Mouse (Mus musculus): ENCODE results near the gene Pls3. TPM values are rescaled to one million over a fixed set of nuclear protein-coding genes. Genes with fewer than 3 reads are reported as not detected.
"Not testable (repeated sequence)": the region's sequence is repeated elsewhere in the genome, so short reads cannot be mapped to it uniquely, and the experiment has no call there.

The Pls3 gene
- total RNA-seq, 2 experiments from 2014 or later: 197 to 224 TPM

DNA sequence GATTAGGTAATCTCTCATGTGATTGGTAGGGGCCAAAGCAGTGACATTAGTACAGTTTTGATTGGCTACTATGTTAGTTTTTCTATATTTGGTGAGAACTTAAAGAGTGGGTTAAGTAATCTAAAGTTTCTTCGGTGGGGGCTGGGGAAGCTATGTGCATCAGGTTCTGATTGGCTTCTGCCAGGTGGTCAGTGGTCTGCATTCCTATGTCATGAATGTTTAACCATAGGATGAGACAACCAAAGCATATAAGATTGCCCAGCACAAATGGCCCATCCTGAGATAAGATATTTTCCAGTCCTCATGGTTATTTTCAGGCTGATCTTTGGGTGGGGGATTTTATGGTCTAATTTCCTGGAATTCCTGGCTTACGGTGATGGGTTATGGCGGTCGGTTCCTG, 95.2 kb downstream of the Pls3 start:
- DNase-seq (ENCODE audit: extremely low spot score in 1 of 2, low spot score in 1 of 2): no peak

DNA sequence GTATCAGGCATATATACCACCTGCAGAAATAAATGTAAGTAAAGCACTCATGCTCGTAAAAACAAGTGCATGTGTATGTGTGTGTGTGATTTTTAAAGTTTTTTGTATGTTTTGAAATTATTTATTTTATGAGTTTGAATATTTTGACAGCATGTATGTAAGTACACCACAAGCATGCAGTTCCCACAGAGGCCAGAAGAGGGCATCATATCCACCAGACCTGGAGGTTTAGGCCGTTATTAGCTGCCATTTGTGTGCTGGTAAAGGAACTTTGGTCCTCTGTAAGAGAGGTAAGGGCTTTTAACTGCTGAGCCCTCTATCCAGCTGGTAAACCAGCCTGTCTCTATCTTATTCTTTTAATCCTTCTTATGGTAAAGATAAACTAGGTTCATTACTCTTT, 97.5 kb downstream of the Pls3 start:
- no peak for DNase-seq (ENCODE audit: extremely low spot score in 1 of 2, low spot score in 1 of 2)

GRCm38 (mm10) chrX:75764794-75765328, 110.1 kb downstream of the Pls3 start:
- DNase-seq (ENCODE audit: extremely low spot score in 1 of 2, low spot score in 1 of 2): no peak

DNA sequence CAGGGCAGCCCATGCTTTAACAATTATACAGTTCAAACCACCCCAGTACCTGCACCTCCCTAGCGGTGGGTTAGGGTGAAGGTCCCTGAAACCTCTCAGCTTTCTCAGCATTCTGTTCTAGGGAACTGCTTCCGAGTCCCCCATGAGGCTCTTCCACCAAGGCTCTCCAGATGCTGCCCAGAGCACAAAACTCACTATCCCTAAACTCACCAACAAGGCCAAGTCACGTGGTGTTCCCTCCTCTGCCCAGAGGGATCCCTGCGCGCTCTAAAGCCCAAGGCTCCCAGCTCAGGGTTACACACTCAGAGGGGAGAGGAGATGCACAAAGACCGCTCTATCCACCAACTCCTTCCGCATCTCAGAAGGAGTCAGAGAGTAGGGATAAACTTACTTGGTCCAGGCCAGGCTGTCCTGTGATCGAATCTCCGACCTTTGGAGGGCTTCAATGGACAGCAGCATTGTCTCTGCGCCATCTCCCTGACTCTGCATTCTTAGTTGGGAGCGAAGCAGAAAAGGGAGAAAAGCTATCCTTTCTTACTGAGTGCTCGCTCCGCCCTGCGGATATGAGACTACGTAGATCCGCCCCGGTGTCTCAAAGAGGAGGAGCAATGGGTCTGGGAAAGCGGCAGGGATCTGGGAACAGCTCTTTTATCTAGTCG, 110.7 kb downstream of the Pls3 start:
- peak; percentile 19 to 39 for DNase-seq (ENCODE audit: extremely low spot score in 1 of 2, low spot score in 1 of 2)

GRCm38 (mm10) chrX:75759461-75759860, 115.5 kb downstream of the Pls3 start:
- not testable (repeated sequence) for DNase-seq (ENCODE audit: extremely low spot score in 1 of 2, low spot score in 1 of 2)

GRCm38 (mm10) chrX:75759036-75759435, 115.9 kb downstream of the Pls3 start:
- peak; percentile 81 to 87 for DNase-seq (ENCODE audit: extremely low spot score in 1 of 2, low spot score in 1 of 2)

DNA sequence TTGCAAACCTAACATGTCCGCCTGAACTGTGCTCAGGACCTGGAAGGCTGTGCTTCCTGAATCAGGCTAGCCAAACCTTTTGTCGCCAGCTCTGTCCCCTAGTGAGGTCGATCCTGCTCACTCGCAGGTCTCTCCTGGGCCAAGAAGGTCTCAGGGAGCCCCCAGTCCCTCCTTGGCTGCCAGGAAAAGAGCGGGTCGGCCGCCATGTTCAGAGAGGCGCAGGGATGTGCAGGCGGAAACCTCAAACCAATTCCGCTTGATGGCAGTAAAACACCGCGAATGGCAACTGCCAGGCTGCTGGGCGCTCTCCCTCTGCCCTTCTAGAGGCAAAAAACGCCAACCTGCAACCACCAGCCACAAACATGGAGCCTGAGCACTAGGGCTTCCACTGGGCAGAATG, 117.0 kb downstream of the Pls3 start:
- peak; percentile 76 to 88 for DNase-seq (ENCODE audit: extremely low spot score in 1 of 2, low spot score in 1 of 2)

- DNase-seq (ENCODE audit: extremely low spot score in 1 of 2, low spot score in 1 of 2): not testable (repeated sequence)
These were observed 120.5 kb downstream of the Pls3 start for GRCm38 (mm10) chrX:75754531-75754930.

- peak in 1 of 2 experiments; percentile 47 for DNase-seq (ENCODE audit: extremely low spot score in 1 of 2, low spot score in 1 of 2)
These were observed 124.8 kb downstream of the Pls3 start for GRCm38 (mm10) chrX:75750126-75750725.

GRCm38 (mm10) chrX:75749312-75749711, 125.7 kb downstream of the Pls3 start:
- peak; percentile 67 to 73 for DNase-seq (ENCODE audit: extremely low spot score in 1 of 2, low spot score in 1 of 2)

DNA sequence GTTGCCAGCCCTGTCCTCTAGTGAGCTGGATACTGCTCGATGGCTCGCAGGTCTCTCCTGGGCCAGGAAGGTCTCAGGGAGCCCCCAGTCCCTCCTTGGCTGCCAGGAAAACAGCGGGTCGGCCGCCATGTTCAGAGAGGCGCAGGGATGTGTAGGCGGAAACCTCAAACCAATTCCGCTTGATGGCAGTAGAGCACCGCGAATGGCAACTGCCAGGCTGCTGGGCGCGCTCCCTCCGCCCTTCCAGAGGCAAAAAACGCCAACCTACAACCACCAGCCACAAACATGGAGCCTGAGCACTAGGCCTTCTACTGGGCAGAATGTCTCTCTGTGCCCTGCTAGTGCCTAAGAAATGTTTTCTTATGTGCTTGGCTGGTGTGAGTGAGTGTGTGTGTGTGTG, 130.5 kb downstream of the Pls3 start:
- peak; percentile 77 to 79 for DNase-seq (ENCODE audit: extremely low spot score in 1 of 2, low spot score in 1 of 2)

DNA sequence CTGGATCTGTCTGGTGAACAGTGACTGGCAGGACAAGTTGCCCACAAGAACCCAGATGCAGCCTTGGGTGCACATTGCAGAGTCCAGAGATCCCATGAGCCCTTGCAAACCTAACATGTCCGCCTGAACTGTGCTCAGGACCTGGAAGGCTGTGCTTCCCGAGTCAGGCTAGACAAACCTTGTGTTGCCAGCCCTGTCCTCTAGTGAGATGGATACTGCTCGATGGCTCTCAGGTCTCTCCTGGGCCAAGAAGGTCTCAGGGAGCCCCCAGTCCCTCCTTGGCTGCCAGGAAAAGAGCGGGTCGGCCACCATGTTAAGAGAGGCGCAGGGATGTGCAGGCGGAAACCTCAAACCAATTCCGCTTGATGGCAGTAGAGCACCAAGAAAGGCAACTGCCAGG, 135.5 kb downstream of the Pls3 start:
- not testable (repeated sequence) for DNase-seq (ENCODE audit: extremely low spot score in 1 of 2, low spot score in 1 of 2)

All from layer of hippocampus, postnatal 25 days (tissue).